Mouse (Mus musculus): ENCODE data around the gene Nxn.
A peak's percentile ranks its signal among the peaks of the same experiment; 100 is the strongest.

The Nxn gene

GRCm38 (mm10) chr11:76298457-76299000 lies 100.4 kb downstream of the Nxn start:
- no peak for DNase-seq (ENCODE audit: low read depth)

GRCm38 (mm10) chr11:76297252-76297651 lies 101.7 kb downstream of the Nxn start:
- DNase-seq (ENCODE audit: low read depth): no peak

GRCm38 (mm10) chr11:76294836-76295235 lies 104.1 kb downstream of the Nxn start:
- DNase-seq (ENCODE audit: low read depth): no peak

GRCm38 (mm10) chr11:76294078-76294477 lies 104.9 kb downstream of the Nxn start:
- DNase-seq (ENCODE audit: low read depth): no peak

- no peak for DNase-seq (ENCODE audit: low read depth)
Measured at GRCm38 (mm10) chr11:76292831-76293230, 106.1 kb downstream of the Nxn start.

- DNase-seq (ENCODE audit: low read depth): no peak
Measured at GRCm38 (mm10) chr11:76292398-76292797, 106.5 kb downstream of the Nxn start.

- no peak for DNase-seq (ENCODE audit: low read depth)
Measured at GRCm38 (mm10) chr11:76291960-76292359, 107.0 kb downstream of the Nxn start.

GRCm38 (mm10) chr11:76290367-76290766 lies 108.6 kb downstream of the Nxn start:
- DNase-seq (ENCODE audit: low read depth): no peak

GRCm38 (mm10) chr11:76288645-76289044 lies 110.3 kb downstream of the Nxn start:
- no peak for DNase-seq (ENCODE audit: low read depth)

GRCm38 (mm10) chr11:76287301-76287700 lies 111.6 kb downstream of the Nxn start:
- no peak for DNase-seq (ENCODE audit: low read depth)

- no peak for DNase-seq (ENCODE audit: low read depth)
Measured at GRCm38 (mm10) chr11:76286534-76287126, 112.3 kb downstream of the Nxn start.

- DNase-seq (ENCODE audit: low read depth): no peak
Measured at GRCm38 (mm10) chr11:76285431-76286075, 113.4 kb downstream of the Nxn start.

- DNase-seq (ENCODE audit: low read depth): no peak
Measured at GRCm38 (mm10) chr11:76283841-76284240, 115.1 kb downstream of the Nxn start.

- DNase-seq (ENCODE audit: low read depth): no peak
Measured at GRCm38 (mm10) chr11:76279971-76280370, 119.0 kb downstream of the Nxn start.

GRCm38 (mm10) chr11:76278960-76279852 lies 119.7 kb downstream of the Nxn start:
- DNase-seq (ENCODE audit: low read depth): no peak

GRCm38 (mm10) chr11:76272440-76272839 lies 126.5 kb downstream of the Nxn start:
- no peak for DNase-seq (ENCODE audit: low read depth)

GRCm38 (mm10) chr11:76268521-76269065 lies 130.3 kb downstream of the Nxn start:
- DNase-seq (ENCODE audit: low read depth): no peak

- DNase-seq (ENCODE audit: low read depth): no peak
Measured at GRCm38 (mm10) chr11:76268001-76268459, 130.9 kb downstream of the Nxn start.

GRCm38 (mm10) chr11:76267550-76267949 lies 131.4 kb downstream of the Nxn start:
- DNase-seq (ENCODE audit: low read depth): no peak

- DNase-seq (ENCODE audit: low read depth): no peak
Measured at GRCm38 (mm10) chr11:76262611-76263351, 136.2 kb downstream of the Nxn start.

GRCm38 (mm10) chr11:76261224-76261623 lies 137.7 kb downstream of the Nxn start:
- peak; percentile 62 for DNase-seq (ENCODE audit: low read depth)

All from naive thymus-derived CD4-positive, alpha-beta T cell, adult 2 months (primary cell).